Mouse (Mus musculus): ENCODE measurements at regions not wholly inside any gene's neighbourhood (a gene's known extent, or its start where the extent isn't known, plus 50 kb on each side); places are given as distances from the start of the nearest gene placed in this dataset.
A peak's percentile ranks its signal among the peaks of the same experiment; 100 is the strongest.

GRCm38 (mm10) chr2:173976314-173977053, 99.6 kb upstream of the Stx16 start:
- 72% methylated on average over 4 of the region's 4 CpGs for WGBS
- H3K27ac ChIP-seq (ENCODE audit: low read length) = no peak overlapping the region
- no peak overlapping the region for H3K9ac ChIP-seq (replicated peaks; ENCODE audit: low read depth, low read length)
- no peaks in the 10 kb centered on the region for H3K27me3 ChIP-seq (replicated peaks; ENCODE audit: control insufficient read depth, insufficient read depth, low read length)
- no peaks in the 10 kb centered on the region for H3K4me1 ChIP-seq (replicated peaks; ENCODE audit: control insufficient read depth, insufficient read depth, low read length)
- no peak for ATAC-seq
- peaks cover 16% of the 10 kb centered on the region for H3K9me3 ChIP-seq (ENCODE audit: control insufficient read depth, low read length)
- no peak overlapping the region for H3K4me2 ChIP-seq (ENCODE audit: low read length)
- no peaks in the 10 kb centered on the region for H3K36me3 ChIP-seq (ENCODE audit: control insufficient read depth, insufficient read depth)
- H3K4me3 ChIP-seq (replicated peaks; ENCODE audit: low read length) = no peak overlapping the region

GRCm38 (mm10) chr2:173977236-173978053, 98.7 kb upstream of the Stx16 start:
- Histone ChIP-seq H3K9ac (replicated peaks; ENCODE audit: low read depth, low read length) (no peak overlapping the region), H3K36me3 (ENCODE audit: control insufficient read depth, insufficient read depth) (no peaks in the 10 kb centered on the region), H3K4me3 (replicated peaks; ENCODE audit: low read length) (no peak overlapping the region), H3K27me3 (replicated peaks; ENCODE audit: control insufficient read depth, insufficient read depth, low read length) (no peaks in the 10 kb centered on the region), H3K4me1 (replicated peaks; ENCODE audit: control insufficient read depth, insufficient read depth, low read length) (no peaks in the 10 kb centered on the region), H3K9me3 (ENCODE audit: control insufficient read depth, low read length) (peaks cover 16% of the 10 kb centered on the region), H3K4me2 (ENCODE audit: low read length) (no peak overlapping the region), H3K27ac (ENCODE audit: low read length) (no peak overlapping the region)
- no peak for ATAC-seq
- 22% methylated on average over 12 of the region's 12 CpGs for WGBS

GRCm38 (mm10) chr2:173978138-173978765, 97.9 kb upstream of the Stx16 start:
- ATAC-seq = no peak
- Histone ChIP-seq H3K27ac (ENCODE audit: low read length) (no peak overlapping the region), H3K36me3 (ENCODE audit: control insufficient read depth, insufficient read depth) (no peaks in the 10 kb centered on the region), H3K4me2 (ENCODE audit: low read length) (no peak overlapping the region), H3K9ac (replicated peaks; ENCODE audit: low read depth, low read length) (no peak overlapping the region), H3K4me1 (replicated peaks; ENCODE audit: control insufficient read depth, insufficient read depth, low read length) (no peaks in the 10 kb centered on the region), H3K27me3 (replicated peaks; ENCODE audit: control insufficient read depth, insufficient read depth, low read length) (no peaks in the 10 kb centered on the region), H3K9me3 (ENCODE audit: control insufficient read depth, low read length) (peaks cover 14% of the 10 kb centered on the region), H3K4me3 (replicated peaks; ENCODE audit: low read length) (no peak overlapping the region)
- WGBS = 83% methylated on average over 13 of the region's 13 CpGs

GRCm38 (mm10) chr2:173981036-173981435, 95.1 kb upstream of the Stx16 start:
- no peak for ATAC-seq
- no peak overlapping the region for H3K4me3 ChIP-seq (replicated peaks; ENCODE audit: low read length)
- no peak overlapping the region for H3K27ac ChIP-seq (ENCODE audit: low read length)
- no peaks in the 10 kb centered on the region for H3K9me3 ChIP-seq (ENCODE audit: control insufficient read depth, low read length)
- H3K9ac ChIP-seq (replicated peaks; ENCODE audit: low read depth, low read length) = no peak overlapping the region
- no peaks in the 10 kb centered on the region for H3K36me3 ChIP-seq (ENCODE audit: control insufficient read depth, insufficient read depth)
- WGBS = 92% methylated on average over 9 of the region's 9 CpGs
- no peak overlapping the region for H3K4me2 ChIP-seq (ENCODE audit: low read length)
- no peaks in the 10 kb centered on the region for H3K27me3 ChIP-seq (replicated peaks; ENCODE audit: control insufficient read depth, insufficient read depth, low read length)
- no peaks in the 10 kb centered on the region for H3K4me1 ChIP-seq (replicated peaks; ENCODE audit: control insufficient read depth, insufficient read depth, low read length)

- ATAC-seq = no peak
- Histone ChIP-seq H3K4me1 (replicated peaks; ENCODE audit: control insufficient read depth, insufficient read depth, low read length) (no peaks in the 10 kb centered on the region), H3K9ac (replicated peaks; ENCODE audit: low read depth, low read length) (no peak overlapping the region), H3K36me3 (ENCODE audit: control insufficient read depth, insufficient read depth) (no peaks in the 10 kb centered on the region), H3K9me3 (ENCODE audit: control insufficient read depth, low read length) (no peaks in the 10 kb centered on the region), H3K4me2 (ENCODE audit: low read length) (no peak overlapping the region), H3K27ac (ENCODE audit: low read length) (no peak overlapping the region), H3K4me3 (replicated peaks; ENCODE audit: low read length) (no peak overlapping the region), H3K27me3 (replicated peaks; ENCODE audit: control insufficient read depth, insufficient read depth, low read length) (no peaks in the 10 kb centered on the region)
- 88% methylated on average over 7 of the region's 7 CpGs for WGBS
Observed at GRCm38 (mm10) chr2:173987516-173987915, 88.6 kb upstream of the Stx16 start.

- 89% methylated on average over 8 of the region's 8 CpGs for WGBS
- ATAC-seq = no peak
- Histone ChIP-seq H3K4me2 (ENCODE audit: low read length) (no peak overlapping the region), H3K4me1 (replicated peaks; ENCODE audit: control insufficient read depth, insufficient read depth, low read length) (no peaks in the 10 kb centered on the region), H3K36me3 (ENCODE audit: control insufficient read depth, insufficient read depth) (no peaks in the 10 kb centered on the region), H3K9me3 (ENCODE audit: control insufficient read depth, low read length) (no peaks in the 10 kb centered on the region), H3K9ac (replicated peaks; ENCODE audit: low read depth, low read length) (no peak overlapping the region), H3K27ac (ENCODE audit: low read length) (no peak overlapping the region), H3K27me3 (replicated peaks; ENCODE audit: control insufficient read depth, insufficient read depth, low read length) (no peaks in the 10 kb centered on the region), H3K4me3 (replicated peaks; ENCODE audit: low read length) (no peak overlapping the region)
Observed at GRCm38 (mm10) chr2:173987921-173988320, 88.2 kb upstream of the Stx16 start.

GRCm38 (mm10) chr2:173988641-173989336, 87.3 kb upstream of the Stx16 start:
- no peaks in the 10 kb centered on the region for H3K4me1 ChIP-seq (replicated peaks; ENCODE audit: control insufficient read depth, insufficient read depth, low read length)
- H3K27ac ChIP-seq (ENCODE audit: low read length) = no peak overlapping the region
- H3K27me3 ChIP-seq (replicated peaks; ENCODE audit: control insufficient read depth, insufficient read depth, low read length) = no peaks in the 10 kb centered on the region
- H3K36me3 ChIP-seq (ENCODE audit: control insufficient read depth, insufficient read depth) = no peaks in the 10 kb centered on the region
- no peaks in the 10 kb centered on the region for H3K9me3 ChIP-seq (ENCODE audit: control insufficient read depth, low read length)
- WGBS = 71% methylated on average over 11 of the region's 11 CpGs
- H3K4me2 ChIP-seq (ENCODE audit: low read length) = no peak overlapping the region
- H3K9ac ChIP-seq (replicated peaks; ENCODE audit: low read depth, low read length) = no peak overlapping the region
- ATAC-seq = peak; percentile 36
- no peak overlapping the region for H3K4me3 ChIP-seq (replicated peaks; ENCODE audit: low read length)

- H3K9me3 ChIP-seq (ENCODE audit: control insufficient read depth, low read length) = no peaks in the 10 kb centered on the region
- H3K27ac ChIP-seq (ENCODE audit: low read length) = no peak overlapping the region
- no peaks in the 10 kb centered on the region; the same call in 1 of the 2 replicates for H3K4me1 ChIP-seq (replicated peaks; ENCODE audit: control insufficient read depth, insufficient read depth, low read length)
- no peaks in the 10 kb centered on the region for H3K27me3 ChIP-seq (replicated peaks; ENCODE audit: control insufficient read depth, insufficient read depth, low read length)
- no peak overlapping the region for H3K9ac ChIP-seq (replicated peaks; ENCODE audit: low read depth, low read length)
- H3K4me2 ChIP-seq (ENCODE audit: low read length) = no peak overlapping the region
- H3K36me3 ChIP-seq (ENCODE audit: control insufficient read depth, insufficient read depth) = no peaks in the 10 kb centered on the region
- no peak for ATAC-seq
- H3K4me3 ChIP-seq (replicated peaks; ENCODE audit: low read length) = no peak overlapping the region
- 93% methylated on average over 4 of the region's 4 CpGs for WGBS
Observed at GRCm38 (mm10) chr2:173990664-173991063, 85.4 kb upstream of the Stx16 start.

GRCm38 (mm10) chr2:173991447-173991846, 84.7 kb upstream of the Stx16 start:
- 87% methylated on average over 15 of the region's 15 CpGs for WGBS
- Histone ChIP-seq H3K4me2 (ENCODE audit: low read length) (no peak overlapping the region), H3K9me3 (ENCODE audit: control insufficient read depth, low read length) (no peaks in the 10 kb centered on the region), H3K9ac (replicated peaks; ENCODE audit: low read depth, low read length) (no peak overlapping the region), H3K4me3 (replicated peaks; ENCODE audit: low read length) (no peak overlapping the region), H3K27ac (ENCODE audit: low read length) (no peak overlapping the region), H3K4me1 (replicated peaks; ENCODE audit: control insufficient read depth, insufficient read depth, low read length) (no peaks in the 10 kb centered on the region; the same call in 1 of the 2 replicates), H3K36me3 (ENCODE audit: control insufficient read depth, insufficient read depth) (no peaks in the 10 kb centered on the region), H3K27me3 (replicated peaks; ENCODE audit: control insufficient read depth, insufficient read depth, low read length) (no peaks in the 10 kb centered on the region)
- no peak for ATAC-seq

Measured in forebrain, embryonic 16.5 days (tissue).